Mouse (Mus musculus) cerebellum, adult 8-10 months (tissue): ENCODE measurements around the gene Isyna1.

Experiments used
- DNase-seq: peaks from one replicate; pipeline ENCODE4 v3.0.0; 2022

Isyna1 gene

DNA sequence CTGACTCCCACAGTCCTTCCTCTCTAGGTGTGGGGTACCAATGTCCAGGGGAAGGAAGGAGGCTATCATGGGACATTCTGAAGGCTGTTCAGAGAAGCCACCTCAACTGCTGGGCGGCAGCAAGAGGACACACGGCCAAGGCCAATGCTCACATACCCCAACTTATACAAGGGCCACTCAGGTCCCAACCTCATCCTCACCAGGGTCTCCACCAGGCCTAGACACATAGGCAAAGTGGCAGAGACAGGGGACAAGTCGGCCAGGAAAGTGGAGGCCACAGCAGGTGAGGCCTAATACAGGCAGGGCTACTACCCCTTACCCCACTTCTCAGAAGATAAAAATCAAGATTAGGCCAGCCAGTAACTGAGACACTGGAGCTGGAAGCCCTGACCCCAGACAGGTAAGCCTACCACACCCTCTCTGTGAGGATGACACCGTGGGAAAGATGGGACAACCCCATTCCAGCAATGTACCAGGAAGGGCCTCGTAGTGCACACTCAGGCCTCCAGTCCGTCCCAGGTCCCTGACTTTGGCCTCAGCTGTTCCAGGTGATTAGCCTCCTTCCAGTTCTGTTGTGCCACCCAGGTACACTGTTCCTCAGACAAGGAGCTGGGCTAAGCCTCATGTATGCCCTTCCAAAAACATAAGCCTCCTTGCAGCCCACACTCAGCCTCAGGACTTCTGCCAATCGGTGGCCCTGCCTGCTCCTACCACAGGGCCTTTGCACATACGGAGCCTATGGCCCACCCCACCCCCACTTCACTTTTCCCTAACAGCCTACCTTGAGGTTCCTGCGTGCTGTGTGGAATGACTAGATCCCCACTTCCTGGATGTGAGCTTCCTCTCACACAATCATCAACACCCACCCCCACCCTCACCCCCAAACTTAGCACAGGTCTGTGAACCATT, 12.0 kb downstream of the Isyna1 start:
- no peak for DNase-seq

DNA sequence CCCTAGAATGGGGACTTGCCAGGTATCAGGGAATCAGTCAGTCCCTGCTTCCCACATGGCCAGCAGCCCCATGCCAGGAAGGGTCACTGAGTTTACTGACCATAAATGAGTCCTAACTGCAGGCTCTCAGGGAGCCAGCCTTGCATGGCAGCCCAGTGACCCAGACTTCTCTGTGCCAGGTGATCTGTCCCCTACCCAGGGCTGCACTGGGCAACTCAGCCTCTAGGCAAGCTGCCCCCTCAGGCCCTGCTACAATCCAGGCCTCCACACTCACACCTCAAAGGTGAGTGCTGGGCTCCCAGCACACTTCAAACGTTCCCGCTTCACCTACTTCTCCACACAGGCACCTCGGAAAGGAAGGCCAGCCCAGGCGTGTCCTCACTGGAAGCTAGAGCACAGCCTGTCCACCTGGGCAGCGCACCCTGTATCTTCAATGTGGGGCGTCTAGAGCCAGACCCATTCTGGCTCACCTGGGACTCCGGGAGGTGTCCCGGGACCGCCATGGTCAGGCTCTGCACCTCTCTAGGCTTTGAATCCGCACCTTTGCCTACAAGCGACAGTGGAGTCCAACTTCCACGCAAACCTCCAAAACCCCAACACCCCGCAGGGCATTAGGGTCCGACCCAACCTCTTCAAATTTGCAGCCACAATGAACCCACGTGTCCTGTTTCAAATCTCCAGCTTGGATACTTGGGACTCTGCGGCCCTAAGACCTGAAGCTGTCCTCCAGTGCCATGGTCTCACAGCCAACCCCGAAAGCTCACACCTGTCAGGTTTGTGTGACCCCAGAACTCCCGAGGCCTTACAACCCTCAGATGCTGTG, 12.8 kb downstream of the Isyna1 start:
- no peak for DNase-seq

DNA sequence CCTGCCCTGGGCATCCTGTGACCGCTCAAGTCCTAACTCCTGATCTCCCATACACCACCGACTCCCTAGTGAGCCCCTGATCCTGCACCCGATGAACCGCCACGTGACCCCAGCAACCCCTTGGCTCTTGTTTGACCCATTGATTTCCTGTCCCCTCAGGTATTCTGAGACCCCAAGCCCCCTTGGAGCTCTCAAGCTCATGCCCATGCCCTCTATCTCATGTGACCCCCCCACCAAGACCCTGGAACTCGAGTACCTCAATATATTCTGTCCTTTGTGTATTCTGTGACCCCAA, 13.4 kb downstream of the Isyna1 start:
- no peak for DNase-seq

DNA sequence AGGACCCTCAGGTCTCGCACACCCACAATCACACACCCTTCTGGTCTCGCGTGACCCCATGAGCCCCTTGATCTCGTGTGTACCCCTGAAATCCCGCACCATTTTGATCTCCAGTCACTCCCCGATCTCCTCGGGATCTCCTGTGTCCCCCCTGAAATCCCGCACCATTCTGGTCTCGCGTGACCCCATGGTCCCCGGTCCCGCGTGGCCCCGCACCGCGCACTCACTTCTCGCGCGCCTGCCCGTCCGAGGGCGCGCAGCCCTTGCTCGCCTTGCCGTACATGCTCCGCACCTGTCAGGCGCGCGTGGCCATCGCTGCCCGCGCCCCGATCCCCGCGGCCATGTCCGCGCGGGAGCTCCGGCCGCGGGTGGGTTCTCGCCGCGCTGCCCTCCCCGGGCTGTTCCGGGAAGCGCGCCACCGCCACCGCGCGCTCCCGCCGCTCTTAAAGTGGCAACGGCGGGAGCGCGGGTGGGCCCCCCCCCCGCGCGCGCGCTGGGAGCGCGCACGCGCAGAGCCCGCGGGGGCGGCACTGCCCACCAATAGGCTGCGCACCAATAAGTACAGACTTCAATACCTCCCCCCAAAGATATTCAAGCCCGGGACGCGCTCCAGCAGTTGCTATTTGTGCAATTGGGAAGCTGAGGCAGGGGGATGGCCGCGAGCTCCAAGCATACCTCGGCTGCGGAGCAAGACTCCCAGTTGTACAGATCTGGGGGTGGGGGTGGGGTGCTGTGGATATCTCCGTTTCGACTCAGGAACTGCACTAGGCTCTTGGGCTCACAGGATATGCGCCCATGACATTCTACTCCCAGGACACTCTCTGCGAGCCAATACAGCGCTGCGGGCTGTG, 13.9 kb downstream of the Isyna1 start:
- peak; percentile 55 for DNase-seq

DNA sequence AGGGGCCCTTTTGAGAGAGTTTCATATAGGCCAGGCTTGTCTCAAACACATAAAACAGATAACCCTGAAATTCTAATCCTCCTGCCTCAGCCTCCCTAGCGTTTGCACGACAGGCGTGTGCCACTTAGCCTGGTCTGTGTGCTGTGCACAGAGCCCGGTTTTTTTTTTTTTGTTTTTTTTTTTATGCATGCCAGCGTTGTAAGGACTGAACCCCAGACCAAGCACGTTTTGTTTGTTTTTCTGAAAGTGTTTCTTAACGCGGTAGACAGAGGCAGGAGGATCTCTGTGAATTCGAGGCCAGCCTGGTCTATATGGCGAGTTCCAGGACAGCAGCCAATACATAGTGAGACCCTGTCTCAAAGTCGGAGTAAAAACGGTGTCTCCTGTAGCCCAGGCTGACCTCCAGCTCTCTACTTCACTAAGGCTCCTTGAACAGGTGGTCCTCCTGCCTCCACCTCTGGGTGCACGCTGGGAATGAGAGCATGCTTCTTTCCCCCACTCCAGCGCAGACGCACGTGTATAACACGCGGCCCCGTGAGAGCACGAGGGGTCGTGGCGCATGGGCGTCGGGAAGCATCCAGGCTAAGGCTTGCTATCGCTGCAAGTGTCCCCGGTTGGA, 14.7 kb downstream of the Isyna1 start, which contains the start of gene Ssbp4:
Gene Ssbp4 (minus strand): TSS at position 124 of the 619 bp plus-strand sequence.
- DNase-seq = no peak

DNA sequence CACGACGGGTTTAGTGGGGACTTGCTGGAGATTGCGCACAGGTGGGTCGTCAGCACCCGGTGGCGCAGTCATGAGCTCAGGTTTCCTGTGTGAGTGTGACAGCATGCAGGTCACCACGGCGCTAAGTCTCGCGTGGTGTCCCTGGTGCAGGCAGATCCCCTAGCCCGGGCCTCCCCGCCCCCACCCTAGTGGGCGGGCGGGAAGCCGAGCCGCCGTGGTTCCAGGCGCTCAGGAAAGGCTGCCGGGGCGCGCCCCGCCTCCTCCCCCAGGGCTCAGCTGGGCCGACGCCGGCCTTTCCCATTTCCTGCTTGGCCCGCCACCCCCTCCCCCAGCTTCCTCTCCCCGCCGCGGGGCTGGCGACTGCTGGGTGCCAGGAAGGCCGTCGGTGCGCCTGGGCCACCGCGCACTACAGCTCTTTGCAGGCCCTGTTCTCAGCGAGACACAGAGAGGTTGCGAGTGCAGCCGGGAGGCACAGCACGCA, 15.2 kb downstream of the Isyna1 start:
- peak; percentile 40 for DNase-seq

DNA sequence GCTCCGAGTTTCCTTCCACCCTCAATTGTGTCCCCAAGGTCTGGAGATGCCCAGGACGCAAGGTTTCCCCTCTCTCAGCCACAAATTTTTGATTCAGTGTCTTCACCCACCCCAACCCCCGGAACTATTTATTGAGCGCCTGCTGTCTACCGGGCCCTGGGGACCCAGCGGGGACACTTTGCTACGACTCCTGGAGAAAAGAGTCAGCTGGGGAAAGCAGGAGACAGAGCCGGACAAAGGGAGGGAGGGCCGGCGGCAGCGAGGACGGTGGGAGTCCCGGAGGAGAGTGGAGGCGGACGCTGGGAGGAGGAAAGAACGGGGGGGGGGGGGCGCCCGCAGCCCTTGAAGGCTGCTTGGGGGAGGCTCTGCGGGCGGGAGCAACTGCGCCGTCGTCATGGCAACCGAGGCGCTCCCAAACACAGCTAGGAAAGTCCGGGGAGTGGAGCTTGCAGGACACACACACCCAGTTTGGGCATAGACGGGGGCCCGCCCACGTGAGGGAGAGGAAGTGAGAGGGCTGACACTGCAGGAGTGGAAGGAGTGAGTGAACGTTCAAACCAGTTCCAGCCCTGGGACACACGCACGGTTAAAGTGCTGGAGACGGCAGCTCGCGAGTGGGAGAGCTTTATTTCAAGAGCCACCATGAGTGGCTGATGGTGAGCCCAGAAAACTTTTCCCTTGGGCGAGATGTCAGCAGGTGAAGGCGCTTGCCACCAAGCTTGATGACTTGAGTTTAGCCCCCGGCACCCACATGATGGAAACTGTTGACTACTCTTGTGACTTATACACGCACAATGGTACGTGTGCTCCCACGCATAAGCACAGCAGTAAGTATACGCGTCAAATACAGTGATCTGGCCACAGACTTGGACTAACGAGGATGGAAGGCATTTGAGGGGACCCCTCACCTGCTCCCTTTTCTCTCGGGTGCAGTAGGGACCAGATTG, 15.9 kb downstream of the Isyna1 start:
- peak; percentile 35 for DNase-seq

DNA sequence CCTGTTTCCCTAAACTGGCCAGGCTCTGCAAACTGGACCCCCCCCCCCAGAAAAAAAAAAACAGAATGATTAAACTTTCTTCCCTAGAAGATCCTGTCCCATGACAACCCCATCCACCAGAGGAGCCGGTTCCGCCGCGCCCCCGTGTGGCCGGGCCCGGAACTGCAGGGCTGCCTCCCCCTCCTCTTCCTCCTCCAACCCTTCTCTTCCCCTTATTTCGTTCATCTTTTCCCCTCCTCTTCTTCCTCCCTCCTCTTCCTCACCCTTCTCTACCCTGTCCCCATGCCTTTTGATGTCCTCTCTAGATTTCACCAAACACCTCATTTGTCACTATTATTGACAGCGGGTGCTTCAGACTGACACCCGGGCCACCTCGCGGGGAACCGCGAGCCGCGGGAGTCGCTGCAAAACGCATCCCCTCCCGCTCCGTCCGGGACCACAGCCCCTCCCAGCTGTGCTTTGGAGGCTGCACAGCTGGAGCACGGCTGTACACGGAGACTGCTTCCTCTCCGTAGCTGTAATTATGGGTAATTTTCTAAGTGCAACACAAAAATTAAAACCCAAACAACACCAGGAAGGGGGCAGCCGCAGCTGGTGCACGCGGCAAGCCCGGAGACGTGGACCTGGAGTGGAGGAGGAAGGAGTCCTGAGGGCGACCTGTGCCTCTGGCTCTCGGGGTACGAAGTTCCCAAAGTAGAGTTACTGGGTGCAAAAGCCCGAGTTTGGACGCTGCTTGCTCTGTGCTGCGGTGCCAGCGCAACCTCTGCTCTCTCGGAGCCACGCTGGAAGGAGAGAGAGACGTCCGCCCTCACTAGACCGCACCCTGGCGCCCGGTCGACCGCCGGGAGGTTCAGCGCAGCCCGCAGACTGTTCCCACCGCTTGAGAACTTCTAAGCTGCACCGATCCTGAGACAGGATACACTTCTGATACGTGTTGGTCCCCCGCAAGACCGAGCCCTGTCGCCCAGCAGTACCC, 16.9 kb downstream of the Isyna1 start:
- DNase-seq = peak; percentile 76

DNA sequence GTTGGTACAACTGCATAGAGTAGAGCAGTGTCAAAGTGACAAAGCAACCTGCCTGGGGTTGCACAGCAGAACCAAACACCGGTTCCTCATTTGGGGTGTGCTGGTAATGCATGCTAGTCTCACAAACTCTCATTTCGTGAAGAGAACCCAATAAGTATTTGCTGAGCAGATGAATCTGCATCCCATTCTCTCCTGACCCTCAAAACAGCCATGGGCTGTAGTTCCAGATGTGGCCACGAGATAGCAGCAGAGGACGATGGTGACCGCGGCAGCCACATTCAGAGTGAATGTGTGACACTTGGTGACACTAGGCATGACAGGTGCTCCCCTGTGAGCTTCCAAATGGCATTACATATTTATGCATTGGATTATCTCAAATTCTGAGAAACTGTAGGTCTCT, 17.7 kb downstream of the Isyna1 start:
- DNase-seq = peak; percentile 87

DNA sequence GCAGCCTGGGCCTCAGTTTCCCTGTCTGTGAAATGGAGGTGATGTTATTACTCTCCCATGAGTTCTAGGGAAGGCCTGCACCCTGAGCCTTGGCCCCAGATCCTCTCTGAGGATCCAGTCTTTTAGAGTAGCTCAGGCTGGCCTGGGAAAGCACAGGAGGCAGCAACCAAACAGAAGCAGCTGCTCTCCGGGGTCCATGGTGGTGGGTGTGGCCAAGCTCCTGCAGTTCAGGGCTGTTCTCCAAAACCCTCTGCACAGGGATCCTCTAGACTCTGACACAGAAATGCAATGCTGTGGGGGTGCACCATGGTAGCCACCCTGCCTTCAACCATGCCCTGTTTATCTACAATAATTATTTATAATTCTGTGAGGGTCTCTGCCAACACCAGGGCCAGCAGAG, 19.6 kb downstream of the Isyna1 start:
- DNase-seq = no peak

DNA sequence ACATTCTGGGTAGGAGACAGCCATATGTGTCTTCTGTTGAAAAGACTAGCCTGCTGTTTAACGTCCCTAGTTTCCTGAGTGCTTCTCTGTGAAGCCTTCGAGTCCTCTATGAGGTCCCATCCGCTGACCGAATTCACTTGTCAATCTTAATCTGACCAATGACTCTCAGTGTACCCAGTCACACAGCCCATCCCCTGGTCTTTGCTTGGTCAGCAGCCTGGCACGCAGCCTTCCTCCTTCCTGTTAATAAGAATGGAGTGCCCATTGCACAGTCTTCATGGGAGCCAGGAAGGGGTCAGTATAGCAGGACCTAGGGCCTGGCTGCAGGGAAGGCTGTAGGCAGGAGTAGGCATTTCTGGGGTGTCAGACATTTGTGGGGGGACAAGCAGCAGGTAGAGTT, 20.3 kb downstream of the Isyna1 start:
- no peak for DNase-seq

DNA sequence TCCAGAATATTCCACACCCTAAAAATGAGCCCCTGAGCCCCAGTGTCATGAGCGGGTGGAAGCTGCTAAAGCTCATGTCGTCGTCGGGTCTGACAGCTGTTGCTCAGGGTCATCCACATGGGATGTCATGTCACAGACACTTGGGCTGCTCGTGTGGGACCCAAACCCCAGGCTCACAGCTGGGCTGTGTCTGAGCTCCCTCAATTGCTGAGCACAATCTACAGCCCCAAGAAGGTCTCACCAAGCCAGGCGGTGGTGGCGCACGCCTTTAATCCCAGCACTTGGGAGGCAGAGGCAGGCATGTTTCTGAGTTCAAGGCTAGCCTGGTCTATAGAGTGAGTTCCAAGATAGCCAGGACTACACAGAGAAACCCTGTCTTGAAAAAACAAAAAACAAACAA, 21.1 kb downstream of the Isyna1 start:
- no peak for DNase-seq

DNA sequence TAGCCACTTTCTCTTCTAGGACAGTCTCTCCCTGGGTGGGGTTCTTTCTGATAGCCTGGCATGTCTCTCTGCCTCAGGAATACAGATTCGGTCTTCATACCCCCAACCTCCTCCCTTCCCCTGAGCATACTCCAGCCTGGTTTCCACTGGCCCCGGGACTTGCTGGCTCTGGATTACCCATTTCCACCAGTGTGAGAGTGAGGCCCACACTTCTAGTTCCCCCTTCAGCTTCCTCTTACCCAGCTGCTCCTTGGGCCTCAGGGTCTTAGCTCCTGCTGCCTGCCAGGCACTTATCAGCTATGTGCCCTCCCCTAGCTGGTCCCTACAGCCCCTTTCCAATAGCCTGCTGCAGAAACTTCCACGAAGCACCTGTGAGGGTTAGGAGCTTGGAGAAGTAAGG, 21.7 kb downstream of the Isyna1 start, which contains the start of gene Lrrc25:
Gene Lrrc25 (plus strand): TSS at position 262 of the 400 bp plus-strand sequence.
- DNase-seq = no peak

DNA sequence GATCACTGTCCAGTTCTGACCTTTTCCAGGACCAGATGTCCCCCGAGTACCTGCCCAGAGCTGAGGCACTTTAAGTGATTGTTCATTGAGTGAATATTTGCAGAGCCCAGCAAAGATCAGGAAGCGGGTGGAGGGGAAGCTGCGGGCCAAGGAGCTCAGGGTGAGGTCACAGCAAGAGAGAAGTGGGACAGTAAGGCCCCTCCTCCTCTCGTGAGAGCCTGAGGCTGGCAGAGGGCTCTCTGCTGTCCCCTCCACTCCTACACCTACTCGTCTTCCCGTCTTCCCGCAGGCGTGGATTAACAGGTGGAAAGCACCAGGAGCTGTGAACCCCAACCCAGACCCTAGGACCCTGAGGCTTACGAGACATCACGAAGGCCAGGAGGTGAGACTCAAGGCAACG, 22.5 kb downstream of the Isyna1 start:
- no peak for DNase-seq

DNA sequence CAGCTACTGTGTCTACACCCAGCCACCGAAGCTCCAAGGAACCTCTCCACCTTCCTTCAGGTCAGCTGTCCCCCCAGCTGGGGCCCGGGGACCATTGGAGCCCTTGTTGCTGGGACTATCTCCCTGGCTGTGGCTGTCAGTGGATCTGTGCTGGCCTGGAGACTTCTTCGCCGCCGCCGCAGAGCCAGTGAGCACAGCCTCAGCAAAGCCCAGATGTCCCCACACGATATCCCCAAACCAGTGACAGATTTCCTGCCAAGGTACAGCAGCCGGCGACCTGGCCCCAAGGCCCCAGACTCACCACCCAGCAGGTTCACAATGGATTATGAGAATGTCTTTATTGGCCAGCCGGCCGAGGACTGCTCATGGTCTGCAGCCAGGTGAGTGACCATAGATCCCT, 23.8 kb downstream of the Isyna1 start:
- no peak for DNase-seq

DNA sequence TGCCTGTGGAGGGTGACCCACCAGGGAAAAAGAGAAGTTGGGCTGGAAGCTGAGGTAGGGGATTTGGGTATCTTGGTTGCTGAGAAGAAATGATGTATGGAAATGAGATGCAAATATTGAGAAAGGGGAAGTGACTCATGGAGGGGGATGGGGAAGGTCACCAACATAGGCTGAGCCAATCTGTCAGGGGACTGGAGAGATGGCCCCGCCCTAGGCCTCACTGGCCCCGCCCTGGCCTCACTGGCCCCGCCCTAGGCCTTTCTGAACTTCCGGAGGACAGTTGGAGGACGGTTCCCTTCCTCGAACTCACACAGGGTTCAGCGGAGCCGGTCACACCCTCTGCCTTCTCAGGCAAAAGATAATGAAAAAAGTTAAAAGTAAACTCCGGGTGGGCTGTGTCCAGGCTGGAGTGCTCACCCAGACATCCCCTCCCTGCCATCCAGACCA, 24.7 kb downstream of the Isyna1 start:
- DNase-seq = no peak

DNA sequence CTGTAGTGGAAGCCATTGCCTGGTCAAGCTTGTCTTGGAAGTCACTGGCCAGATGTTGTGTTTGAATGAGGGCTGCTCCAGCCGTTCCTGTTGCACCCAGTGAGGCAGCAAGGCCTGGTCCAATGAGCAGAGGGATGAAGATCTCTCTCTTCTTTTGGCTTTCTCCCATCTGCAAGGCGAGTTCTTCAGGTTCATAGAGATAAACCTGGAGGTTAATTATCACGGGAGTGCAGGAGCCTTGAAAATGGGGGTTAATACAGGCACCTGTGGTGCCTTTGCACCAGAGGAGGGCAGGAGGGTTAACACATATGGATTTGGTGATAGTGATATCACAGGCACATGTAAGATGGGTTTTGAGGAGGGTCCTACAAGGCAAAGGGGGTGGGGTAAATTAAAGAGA, 28.0 kb downstream of the Isyna1 start:
- DNase-seq = no peak

DNA sequence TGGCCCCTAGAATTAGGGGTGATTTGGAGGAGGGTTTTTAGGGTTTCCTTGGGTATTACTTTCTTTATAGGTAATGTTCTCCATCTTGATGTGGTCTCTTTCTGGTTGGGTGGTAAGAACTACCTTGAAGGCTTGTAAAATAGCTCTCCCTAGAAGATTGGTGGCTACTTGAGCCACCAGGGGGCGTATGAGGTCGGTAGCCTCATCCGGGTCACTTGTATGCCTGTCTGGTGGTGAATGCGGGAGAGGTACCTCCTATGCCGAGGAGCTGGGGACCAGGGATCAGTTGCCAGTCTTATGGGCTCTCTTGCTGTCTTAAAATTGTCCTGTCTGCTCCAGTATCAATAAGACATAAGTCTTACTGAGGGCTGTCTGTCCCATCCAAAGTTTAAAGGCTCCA, 30.9 kb downstream of the Isyna1 start:
- DNase-seq = no peak

DNA sequence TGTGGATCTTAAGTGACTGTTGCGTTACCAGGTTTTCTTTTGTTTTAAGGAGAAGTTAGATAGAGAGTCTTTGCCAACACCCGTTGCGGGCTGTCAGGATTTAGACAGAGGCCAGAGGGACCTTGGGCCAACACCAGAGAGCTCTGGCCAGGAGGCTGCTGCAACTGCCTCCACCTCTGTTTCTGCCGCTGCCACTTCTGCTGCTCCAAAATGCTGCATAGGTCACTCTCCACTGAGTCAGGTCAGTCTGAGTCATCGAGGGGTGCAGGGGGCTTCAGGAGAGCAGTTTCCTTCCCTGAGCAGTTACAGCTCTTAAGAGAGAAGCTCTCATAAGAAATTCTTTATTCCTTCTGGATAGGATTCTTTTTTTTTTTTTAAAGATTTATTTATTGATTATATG, 32.9 kb downstream of the Isyna1 start:
- DNase-seq = no peak

DNA sequence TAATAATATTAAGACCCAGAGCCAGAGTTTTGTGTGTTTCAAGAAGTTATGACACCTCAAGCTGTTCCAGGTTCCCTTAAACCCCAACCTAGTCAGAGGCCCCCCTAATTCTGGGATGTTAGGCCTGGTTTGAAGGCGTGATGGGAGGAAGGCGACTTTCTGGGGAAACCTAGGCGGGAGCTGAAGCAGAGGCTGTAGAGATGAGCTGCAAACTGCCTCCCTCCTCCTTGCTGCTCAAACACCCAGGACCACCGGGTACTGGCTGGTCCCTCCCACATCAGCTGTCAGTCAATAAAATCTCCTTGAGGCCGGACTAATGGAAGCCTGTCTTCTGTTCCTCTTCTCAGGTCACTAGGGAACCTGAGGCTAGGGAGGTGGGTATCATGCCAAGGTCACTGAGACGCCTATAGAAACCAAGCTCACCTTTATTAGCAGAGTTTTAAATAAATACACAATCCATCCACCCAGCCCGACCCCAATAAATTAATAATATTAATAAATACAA, 34.9 kb downstream of the Isyna1 start:
- DNase-seq = no peak
